Mouse (Mus musculus) limb, embryonic 10.5 days (tissue): ENCODE results near the gene Erc2. TPM values are rescaled to one million over a fixed set of nuclear protein-coding genes. Genes with fewer than 3 reads are reported as not detected.
"Not testable (repeated sequence)": the region's sequence is repeated elsewhere in the genome, so short reads cannot be mapped to it uniquely, and the experiment has no call there.

ENCODE experiments used
- DNase-seq: peaks from one replicate; pipeline ENCODE4 v3.0.0-alpha.2; 2017; ENCODE audit warnings: low spot score
- H3K27ac ChIP-seq: fragments of 300-500 bp; sonication (generic); 2 replicates; pipeline ENCODE4 v1.5.1; 2016; ENCODE audit warnings: mild to moderate bottlenecking
- H3K27me3 ChIP-seq: fragments of 300-500 bp; sonication (generic); 2 replicates; pipeline ENCODE4 v1.6.1; 2016; ENCODE audit warnings: low read depth, mild to moderate bottlenecking; ENCODE audit not compliant: poor library complexity, severe bottlenecking
- H3K36me3 ChIP-seq: fragments of 300-500 bp; sonication (generic); 2 replicates; pipeline ENCODE4 v1.6.1; 2016; ENCODE audit warnings: mild to moderate bottlenecking, moderate library complexity
- H3K4me1 ChIP-seq: fragments of 300-500 bp; sonication (generic); 2 replicates; pipeline ENCODE4 v1.6.1; 2016
- H3K4me3 ChIP-seq: fragments of 300-500 bp; sonication (generic); 2 replicates; pipeline ENCODE4 v1.5.1; 2016; ENCODE audit warnings: mild to moderate bottlenecking, moderate library complexity
- H3K9me3 ChIP-seq: fragments of 300-500 bp; sonication (generic); replicated peaks from 2 replicates; pipeline ENCODE4 v1.6.1; 2016; ENCODE audit warnings: mild to moderate bottlenecking
- WGBS: fragments of 180-500 bp; shearing (Covaris S2); methylation state at CpG from one replicate; pipeline ENCODE4 v1.1.7; 2016; 5-methylcytosine and 5-hydroxymethylcytosine counted together
- polyA plus RNA-seq: library from polyadenylated mRNA; unstranded; fragments of >200 nt; fragmentation: Nextera tagmentation; extraction: Ambion mirVana; gene quantifications from 2 replicates; pipeline ENCODE4 v1.2.1, GENCODE M21; 2016

Erc2 gene
- polyA plus RNA-seq, 1 experiment from 2014 or later: 4.8 TPM

DNA sequence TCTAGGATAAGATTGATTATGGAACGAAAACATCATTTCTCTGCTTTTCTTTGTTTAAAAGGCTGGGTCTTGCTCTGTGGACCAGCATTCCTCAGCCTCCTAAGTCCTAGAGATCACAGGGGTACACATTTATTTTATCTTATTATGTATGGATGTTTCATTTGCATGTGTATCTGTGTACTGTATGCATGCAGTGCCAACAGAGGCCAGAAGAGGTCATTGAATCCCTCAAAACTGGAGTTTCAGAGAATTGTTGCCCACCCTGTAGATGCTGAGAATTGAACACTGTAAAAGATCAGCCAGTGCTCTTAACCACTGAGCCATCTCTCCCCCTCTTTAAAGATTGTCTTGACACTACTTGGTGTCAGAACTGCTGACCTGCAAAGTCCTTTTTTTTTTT is 251.4 kb downstream of the Erc2 start:
- no peak overlapping the region for H3K27ac ChIP-seq
- H3K4me3 ChIP-seq: no peak overlapping the region
- H3K9me3 ChIP-seq: no peaks in the 10 kb centered on the region
- 98% methylated on average over 1 of the region's 1 CpGs for WGBS
- H3K27me3 ChIP-seq: no peaks in the 10 kb centered on the region
- no peaks in the 10 kb centered on the region for H3K36me3 ChIP-seq
- no peaks in the 10 kb centered on the region for H3K4me1 ChIP-seq
- no peak for DNase-seq

DNA sequence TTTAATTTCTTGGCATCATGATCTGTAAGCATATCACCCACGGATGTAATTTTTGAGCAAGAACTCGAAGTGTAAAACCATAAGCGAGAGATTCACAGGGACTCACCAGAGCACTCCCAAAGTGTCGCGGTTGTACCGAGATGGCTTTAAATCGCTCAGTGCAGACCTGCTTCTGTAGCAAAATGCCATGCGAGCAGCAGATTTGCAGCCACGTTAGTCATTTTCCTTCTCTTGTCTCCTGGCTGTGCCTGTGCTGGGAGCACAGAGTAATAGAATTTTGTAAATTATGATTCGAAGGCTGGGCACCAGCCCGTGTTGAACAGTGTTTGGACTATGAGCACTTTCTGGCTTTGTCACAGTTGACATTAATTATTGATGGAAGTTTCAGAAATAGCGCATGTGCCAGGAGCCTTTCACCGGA is 253.8 kb downstream of the Erc2 start:
- Histone ChIP-seq H3K4me1 (peaks cover 7% of the 10 kb centered on the region; the same call in 1 of the 2 replicates), H3K27ac (no peak overlapping the region), H3K36me3 (no peaks in the 10 kb centered on the region), H3K4me3 (no peak overlapping the region), H3K9me3 (no peaks in the 10 kb centered on the region), H3K27me3 (no peaks in the 10 kb centered on the region)
- no peak for DNase-seq
- 84% methylated on average over 13 of the region's 13 CpGs for WGBS

DNA sequence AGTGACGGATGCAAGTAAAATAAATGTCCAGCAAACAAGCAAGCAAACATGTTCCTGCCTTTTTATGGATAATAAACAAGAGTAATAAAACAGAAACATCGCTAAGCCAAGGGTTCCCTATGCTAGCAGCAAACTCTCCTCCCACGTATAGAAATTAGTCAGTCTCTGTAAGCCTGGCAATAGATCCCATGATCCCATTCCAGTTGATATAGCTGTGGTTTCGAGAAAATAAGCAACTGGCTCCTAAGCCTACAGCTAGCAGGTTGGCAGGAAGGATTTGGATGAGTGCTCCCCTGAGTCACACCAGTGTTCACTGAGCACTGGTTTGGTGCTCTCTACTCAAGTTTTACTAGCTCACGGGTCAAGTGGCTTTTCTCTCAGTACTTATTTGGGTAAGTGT is 259.7 kb downstream of the Erc2 start:
- no peak overlapping the region for H3K4me3 ChIP-seq
- 77% methylated on average over 5 of the region's 5 CpGs for WGBS
- no peak for DNase-seq
- no peaks in the 10 kb centered on the region for H3K27me3 ChIP-seq
- H3K27ac ChIP-seq: no peak overlapping the region
- H3K36me3 ChIP-seq: no peaks in the 10 kb centered on the region
- H3K9me3 ChIP-seq: no peaks in the 10 kb centered on the region
- H3K4me1 ChIP-seq: peaks cover 7% of the 10 kb centered on the region; the same call in 1 of the 2 replicates

GRCm38 (mm10) chr14:27886337-27886736 is 264.1 kb downstream of the Erc2 start:
- not testable (repeated sequence) for H3K4me3 ChIP-seq, DNase-seq, H3K27me3 ChIP-seq, H3K4me1 ChIP-seq, H3K27ac ChIP-seq, H3K9me3 ChIP-seq, H3K36me3 ChIP-seq
- 86% methylated on average over 5 of the region's 5 CpGs for WGBS

GRCm38 (mm10) chr14:27887488-27887887 is 265.3 kb downstream of the Erc2 start:
- H3K4me3 ChIP-seq: no peak overlapping the region
- no peak overlapping the region for H3K27ac ChIP-seq
- DNase-seq: no peak
- WGBS: 92% methylated on average over 5 of the region's 5 CpGs
- H3K36me3 ChIP-seq: no peaks in the 10 kb centered on the region
- H3K27me3 ChIP-seq: no peaks in the 10 kb centered on the region
- no peaks in the 10 kb centered on the region for H3K9me3 ChIP-seq
- no peaks in the 10 kb centered on the region for H3K4me1 ChIP-seq

GRCm38 (mm10) chr14:27889650-27890049 is 267.4 kb downstream of the Erc2 start:
- no peaks in the 10 kb centered on the region for H3K36me3 ChIP-seq
- 86% methylated on average over 2 of the region's 2 CpGs for WGBS
- no peaks in the 10 kb centered on the region for H3K27me3 ChIP-seq
- no peak for DNase-seq
- H3K4me1 ChIP-seq: no peaks in the 10 kb centered on the region
- no peak overlapping the region for H3K4me3 ChIP-seq
- no peaks in the 10 kb centered on the region for H3K9me3 ChIP-seq
- H3K27ac ChIP-seq: no peak overlapping the region

GRCm38 (mm10) chr14:27892416-27892815 is 270.2 kb downstream of the Erc2 start:
- no peaks in the 10 kb centered on the region for H3K9me3 ChIP-seq

GRCm38 (mm10) chr14:27901772-27902171 is 279.5 kb downstream of the Erc2 start:
- Histone ChIP-seq H3K4me1 (no peaks in the 10 kb centered on the region), H3K27me3 (no peaks in the 10 kb centered on the region), H3K4me3 (no peak overlapping the region), H3K27ac (no peak overlapping the region), H3K9me3 (no peaks in the 10 kb centered on the region), H3K36me3 (no peaks in the 10 kb centered on the region)
- 84% methylated on average over 5 of the region's 5 CpGs for WGBS
- DNase-seq: no peak

More at GRCm38 (mm10) chr14:27892416-27892815, 270.2 kb downstream of the Erc2 start:
- Histone ChIP-seq H3K4me3 (no peak overlapping the region), H3K27me3 (no peaks in the 10 kb centered on the region), H3K27ac (no peak overlapping the region), H3K36me3 (no peaks in the 10 kb centered on the region), H3K4me1 (no peaks in the 10 kb centered on the region)
- no peak for DNase-seq
- WGBS: 82% methylated on average over 2 of the region's 2 CpGs

- H3K36me3 ChIP-seq: no peaks in the 10 kb centered on the region
- no peak overlapping the region for H3K27ac ChIP-seq
- H3K27me3 ChIP-seq: no peaks in the 10 kb centered on the region
- H3K4me1 ChIP-seq: peaks cover 18% of the 10 kb centered on the region
- no peaks in the 10 kb centered on the region for H3K9me3 ChIP-seq
- DNase-seq: no peak
- H3K4me3 ChIP-seq: no peak overlapping the region
- WGBS: 81% methylated on average over 5 of the region's 5 CpGs
Observed at GRCm38 (mm10) chr14:27921656-27922373, 299.6 kb downstream of the Erc2 start.

DNA sequence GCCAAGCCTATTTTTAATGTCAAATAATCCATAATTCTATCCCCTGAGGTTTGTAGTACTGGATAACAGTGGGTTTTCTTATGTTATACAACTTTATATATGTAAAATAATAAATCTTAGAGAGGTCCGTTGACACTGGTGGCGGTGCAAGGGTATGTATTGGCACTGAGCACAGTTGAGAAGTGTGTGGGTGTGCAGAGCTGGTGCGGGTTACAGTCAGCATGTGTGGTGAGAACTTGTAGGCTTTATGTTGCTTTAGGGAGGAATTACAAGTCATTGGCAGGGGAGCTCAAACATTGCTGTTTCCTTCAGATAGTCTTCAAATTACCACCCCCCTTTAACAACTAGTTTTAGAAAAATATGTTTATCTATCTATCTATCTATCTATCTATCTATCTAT is 305.1 kb downstream of the Erc2 start:
- no peaks in the 10 kb centered on the region for H3K27me3 ChIP-seq
- H3K4me3 ChIP-seq: no peak overlapping the region
- DNase-seq: no peak
- no peaks in the 10 kb centered on the region for H3K9me3 ChIP-seq
- H3K27ac ChIP-seq: no peak overlapping the region
- H3K4me1 ChIP-seq: no peaks in the 10 kb centered on the region
- no peaks in the 10 kb centered on the region for H3K36me3 ChIP-seq
- WGBS: 95% methylated on average over 3 of the region's 3 CpGs

- H3K4me3 ChIP-seq: no peak overlapping the region
- WGBS: 67% methylated on average over 1 of the region's 1 CpGs
Observed at GRCm38 (mm10) chr14:27933533-27933932, 311.3 kb downstream of the Erc2 start.

GRCm38 (mm10) chr14:27935714-27936113 is 313.5 kb downstream of the Erc2 start:
- no peak overlapping the region for H3K27ac ChIP-seq
- WGBS: 94% methylated on average over 3 of the region's 3 CpGs
- H3K36me3 ChIP-seq: no peaks in the 10 kb centered on the region

More at GRCm38 (mm10) chr14:27933533-27933932, 311.3 kb downstream of the Erc2 start:
- Histone ChIP-seq H3K36me3 (no peaks in the 10 kb centered on the region), H3K27me3 (no peaks in the 10 kb centered on the region), H3K4me1 (peaks cover 4% of the 10 kb centered on the region; the same call in 1 of the 2 replicates), H3K9me3 (no peaks in the 10 kb centered on the region), H3K27ac (no peak overlapping the region)
- DNase-seq: no peak

DNA sequence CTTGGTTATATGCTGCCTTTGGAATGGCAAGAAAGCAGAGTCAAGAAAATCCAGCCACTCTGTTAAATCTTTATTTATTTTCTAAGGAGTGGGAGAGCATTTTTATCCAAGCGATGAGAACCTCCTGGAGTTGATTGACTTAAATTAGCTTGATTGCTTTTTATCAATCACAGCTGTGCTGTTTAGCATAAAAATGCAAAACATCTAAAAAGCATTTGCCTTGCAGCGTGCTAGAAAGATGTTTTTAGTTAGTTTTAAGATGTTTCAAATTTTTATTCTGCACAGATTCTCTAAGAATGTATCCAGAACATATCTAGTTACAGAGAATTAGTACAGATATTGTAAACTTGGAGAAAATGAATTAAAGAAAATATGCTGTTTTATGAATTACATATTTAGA is 315.7 kb downstream of the Erc2 start:
- no peaks in the 10 kb centered on the region for H3K27me3 ChIP-seq
- DNase-seq: no peak
- 59% methylated on average over 2 of the region's 2 CpGs for WGBS

More at GRCm38 (mm10) chr14:27935714-27936113, 313.5 kb downstream of the Erc2 start:
- DNase-seq: no peak
- H3K4me3 ChIP-seq: no peak overlapping the region
- no peaks in the 10 kb centered on the region for H3K9me3 ChIP-seq
- H3K4me1 ChIP-seq: peaks cover 7% of the 10 kb centered on the region; the same call in 1 of the 2 replicates
- no peaks in the 10 kb centered on the region for H3K27me3 ChIP-seq

More for the DNA sequence above, 315.7 kb downstream of the Erc2 start:
- Histone ChIP-seq H3K36me3 (no peaks in the 10 kb centered on the region), H3K4me1 (peaks cover 7% of the 10 kb centered on the region; the same call in 1 of the 2 replicates), H3K4me3 (no peak overlapping the region), H3K9me3 (no peaks in the 10 kb centered on the region), H3K27ac (no peak overlapping the region)
